Mouse (Mus musculus) spleen, postnatal 36 days (tissue): ENCODE results near the gene Gsap.
A peak's percentile ranks its signal among the peaks of the same experiment; 100 is the strongest.

Experiments
- DNase-seq, 2 experiments: peaks; one replicate each; pipeline ENCODE4 v3.0.0; 2022; ENCODE audit warnings: low spot score in 2 of 2, mixed read lengths in 1 of 2

The Gsap gene

GRCm38 (mm10) chr5:21185764-21186685, at the start of gene Gsap:
Gene Gsap (plus strand): TSS chr5:21186255.
- DNase-seq, result peak; percentile 80 to 82

DNA sequence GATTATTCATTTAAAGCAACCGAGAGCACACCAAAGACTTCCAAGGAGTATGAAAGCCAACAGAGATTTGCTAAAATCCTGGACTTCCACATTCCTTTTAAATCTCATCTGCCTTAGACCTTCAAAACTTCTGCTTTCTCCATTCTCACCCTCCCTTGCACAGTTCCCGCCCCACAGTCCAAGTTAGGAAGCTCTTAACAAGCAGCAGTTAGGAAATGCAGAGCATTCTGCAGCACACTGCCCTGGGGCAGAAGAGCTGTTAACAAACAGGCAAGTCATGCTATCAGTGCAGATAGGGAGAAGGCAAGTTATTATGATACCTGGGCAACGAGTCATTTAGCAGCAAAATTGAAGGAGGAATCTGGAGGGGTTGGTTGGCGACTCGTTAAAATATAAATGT, 49.5 kb upstream of the Gsap start:
- DNase-seq, result no peak

GRCm38 (mm10) chr5:21139505-21139904, 46.5 kb upstream of the Gsap start:
- peak in 1 of 2 experiments; percentile 19 for DNase-seq

DNA sequence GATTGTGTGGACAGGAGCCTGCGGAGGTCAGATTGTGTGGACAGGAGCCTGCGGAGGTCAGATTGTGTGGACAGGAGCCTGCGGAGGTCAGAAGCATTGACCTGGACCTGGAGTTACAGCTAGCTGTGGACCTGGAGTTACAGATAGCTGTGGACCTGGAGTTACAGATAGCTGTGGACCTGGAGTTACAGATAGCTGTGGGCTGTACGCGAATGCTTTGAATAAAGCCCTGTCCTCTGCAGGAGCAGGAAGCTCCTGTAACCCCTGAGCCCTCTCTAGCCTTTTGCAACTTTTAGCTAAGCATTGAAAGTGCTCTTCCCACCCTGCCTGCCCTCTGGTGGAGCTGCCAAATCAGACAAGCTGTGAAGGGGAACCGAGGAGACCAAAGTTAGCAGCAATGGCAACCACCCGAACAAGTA, 44.9 kb upstream of the Gsap start:
- peak; percentile 44 to 51 for DNase-seq

GRCm38 (mm10) chr5:21141626-21142025, 44.4 kb upstream of the Gsap start:
- no peak for DNase-seq

- no peak for DNase-seq
Observed at GRCm38 (mm10) chr5:21143032-21143431, 43.0 kb upstream of the Gsap start.

- DNase-seq, result peak; percentile 7 to 12
Observed at GRCm38 (mm10) chr5:21144506-21145169, 41.4 kb upstream of the Gsap start.

GRCm38 (mm10) chr5:21148358-21148757, 37.7 kb upstream of the Gsap start:
- DNase-seq, result no peak

GRCm38 (mm10) chr5:21153672-21154071, 32.4 kb upstream of the Gsap start:
- DNase-seq, result no peak

DNA sequence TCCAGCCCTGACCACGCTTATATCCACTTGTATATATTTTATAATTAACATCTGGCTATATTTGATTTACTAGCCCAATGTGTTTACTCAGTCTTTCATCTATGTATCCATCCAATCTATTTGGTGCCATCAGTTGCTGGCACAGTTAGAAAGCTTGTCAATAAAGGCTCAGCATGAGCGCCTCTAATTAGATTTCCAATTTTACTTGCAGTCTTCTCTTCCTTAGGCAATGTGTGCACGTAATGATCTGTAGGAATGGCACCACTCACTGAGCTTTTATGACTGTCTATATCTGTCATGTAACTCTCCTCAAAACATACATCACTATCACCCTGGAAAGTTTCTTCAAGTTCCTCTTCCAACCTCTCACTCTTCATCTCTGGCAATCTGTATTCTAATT, 29.3 kb upstream of the Gsap start:
- no peak for DNase-seq

GRCm38 (mm10) chr5:21159536-21159935, 26.5 kb upstream of the Gsap start:
- DNase-seq, result no peak

DNA sequence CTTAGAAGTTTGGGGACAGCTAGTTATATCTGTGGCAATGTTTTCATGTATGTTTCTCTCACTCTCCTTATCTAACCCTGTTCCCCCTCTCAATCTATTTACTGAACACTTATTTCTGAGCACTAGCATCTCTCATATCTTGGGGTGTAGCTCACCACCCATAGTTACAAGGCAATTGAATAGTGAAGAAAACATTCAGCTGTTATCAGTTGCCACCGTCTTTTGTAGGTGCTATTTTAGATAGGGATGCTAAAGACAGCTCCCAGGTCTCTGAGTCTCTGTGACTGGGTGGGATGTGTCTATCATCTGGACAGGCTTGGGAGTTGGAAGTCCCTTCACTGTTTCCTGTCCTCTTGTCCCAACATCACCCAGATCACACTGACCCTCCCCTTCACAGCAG, 25.3 kb upstream of the Gsap start:
- DNase-seq, result no peak

GRCm38 (mm10) chr5:21163421-21163820, 22.6 kb upstream of the Gsap start:
- no peak for DNase-seq

DNA sequence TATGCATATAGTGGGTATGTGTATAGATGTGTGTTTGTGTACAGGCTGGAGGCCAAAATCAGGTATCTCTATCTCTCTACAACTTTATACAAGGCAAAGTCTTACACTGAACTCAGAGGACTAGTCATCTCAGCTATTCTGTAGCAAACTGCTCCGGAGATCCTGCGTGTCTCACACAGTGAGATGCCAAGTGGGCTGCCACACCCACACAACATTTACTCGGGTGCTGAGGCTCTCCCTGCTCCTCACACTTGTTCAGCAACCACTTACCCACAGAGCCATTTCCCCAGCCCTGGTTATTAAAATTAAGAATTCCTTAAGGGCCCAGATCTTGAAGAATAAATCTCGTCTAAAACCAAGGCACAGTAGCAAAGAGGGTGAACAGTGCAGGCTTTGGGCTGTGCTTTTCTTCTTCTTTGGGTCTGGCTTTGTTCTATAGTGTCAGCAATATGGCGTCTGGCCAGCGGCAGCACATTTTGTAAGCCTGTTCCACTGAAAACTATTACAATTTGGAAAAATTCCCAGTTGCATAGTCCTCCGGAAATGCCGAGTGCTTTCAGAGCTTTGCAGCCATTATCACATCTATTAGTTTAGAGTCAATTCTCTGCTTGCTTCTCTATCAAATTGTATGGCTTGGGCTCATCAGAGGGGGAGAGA, 17.2 kb upstream of the Gsap start:
- DNase-seq, result no peak

DNA sequence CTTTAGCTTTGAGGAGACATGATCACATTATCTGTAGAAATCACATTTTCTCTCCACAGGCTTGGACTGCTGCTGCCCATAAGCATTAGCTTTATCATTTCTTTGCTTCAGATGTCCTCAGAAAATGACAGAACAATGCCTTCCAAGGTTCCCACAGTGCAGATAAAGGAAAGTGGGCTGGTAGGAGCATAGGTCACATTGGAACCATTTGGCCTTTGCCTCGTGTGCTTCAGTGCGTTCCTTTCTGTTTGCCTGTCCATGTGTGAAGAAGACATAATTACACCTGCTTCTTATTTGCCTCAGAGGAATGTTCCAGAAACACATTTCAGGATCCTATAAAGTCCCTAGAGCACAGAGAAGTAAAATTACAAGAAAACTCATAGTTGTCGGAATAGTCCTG, 16.7 kb upstream of the Gsap start:
- no peak for DNase-seq

GRCm38 (mm10) chr5:21169877-21170276, 16.2 kb upstream of the Gsap start:
- no peak for DNase-seq

DNA sequence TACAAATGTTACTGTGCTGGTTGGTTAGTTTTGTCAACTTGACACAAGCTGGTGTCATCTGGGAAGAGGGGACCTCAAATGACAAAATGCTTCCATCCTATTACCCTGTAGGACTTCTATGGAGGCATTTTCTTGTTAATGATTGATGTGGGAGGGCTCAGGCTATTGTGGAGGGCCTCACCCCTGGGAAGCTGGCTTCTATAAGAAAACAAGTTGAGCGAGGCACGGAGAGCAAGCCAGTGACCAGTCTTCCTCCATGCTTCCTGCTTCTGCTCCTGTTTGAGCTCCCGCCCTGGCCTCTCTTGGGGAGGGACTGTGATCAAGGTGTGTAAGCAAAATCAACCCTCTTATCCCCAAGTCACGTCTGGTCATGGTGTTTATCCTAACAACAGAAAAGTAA, 15.6 kb upstream of the Gsap start:
- DNase-seq, result no peak

DNA sequence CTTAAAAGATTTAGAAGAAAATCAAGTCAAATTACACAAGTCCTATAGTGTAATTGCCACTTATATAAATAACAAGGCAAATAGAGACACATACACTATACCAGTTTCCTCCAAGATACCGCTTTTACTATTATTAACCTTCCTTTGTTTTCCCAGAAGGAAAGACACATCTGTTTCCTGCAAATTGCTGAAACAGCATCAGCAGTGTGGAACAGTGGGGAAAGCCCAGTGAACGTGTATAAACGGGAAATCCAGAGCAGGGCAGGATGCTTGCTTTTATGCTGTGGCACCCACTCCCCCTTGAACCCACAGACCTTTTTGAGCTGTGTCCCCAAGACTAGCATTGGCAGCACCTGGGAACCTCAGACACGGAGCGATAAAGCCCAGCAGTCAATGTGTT, 15.2 kb upstream of the Gsap start:
- DNase-seq, result no peak

DNA sequence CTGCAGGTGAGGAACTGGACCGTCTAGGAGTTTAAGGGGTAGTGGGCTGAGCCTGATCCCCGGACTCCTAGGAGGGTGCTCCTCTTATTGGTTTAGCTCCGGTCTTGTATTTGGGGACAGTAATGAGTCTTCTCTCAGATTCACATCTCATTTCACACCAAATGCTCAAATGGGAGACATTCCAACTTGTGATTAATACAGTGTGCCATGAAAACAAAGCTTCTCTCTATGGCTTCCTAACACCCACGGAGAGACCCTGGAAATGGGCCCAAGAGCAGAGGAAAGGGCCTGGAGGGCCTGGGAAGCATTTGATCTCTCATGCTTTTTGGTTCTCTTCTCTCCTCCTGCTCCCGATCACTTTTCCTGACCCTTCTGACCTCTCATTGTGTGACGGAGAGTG, 14.7 kb upstream of the Gsap start:
- no peak for DNase-seq

GRCm38 (mm10) chr5:21172316-21172715, 13.7 kb upstream of the Gsap start:
- DNase-seq, result no peak

DNA sequence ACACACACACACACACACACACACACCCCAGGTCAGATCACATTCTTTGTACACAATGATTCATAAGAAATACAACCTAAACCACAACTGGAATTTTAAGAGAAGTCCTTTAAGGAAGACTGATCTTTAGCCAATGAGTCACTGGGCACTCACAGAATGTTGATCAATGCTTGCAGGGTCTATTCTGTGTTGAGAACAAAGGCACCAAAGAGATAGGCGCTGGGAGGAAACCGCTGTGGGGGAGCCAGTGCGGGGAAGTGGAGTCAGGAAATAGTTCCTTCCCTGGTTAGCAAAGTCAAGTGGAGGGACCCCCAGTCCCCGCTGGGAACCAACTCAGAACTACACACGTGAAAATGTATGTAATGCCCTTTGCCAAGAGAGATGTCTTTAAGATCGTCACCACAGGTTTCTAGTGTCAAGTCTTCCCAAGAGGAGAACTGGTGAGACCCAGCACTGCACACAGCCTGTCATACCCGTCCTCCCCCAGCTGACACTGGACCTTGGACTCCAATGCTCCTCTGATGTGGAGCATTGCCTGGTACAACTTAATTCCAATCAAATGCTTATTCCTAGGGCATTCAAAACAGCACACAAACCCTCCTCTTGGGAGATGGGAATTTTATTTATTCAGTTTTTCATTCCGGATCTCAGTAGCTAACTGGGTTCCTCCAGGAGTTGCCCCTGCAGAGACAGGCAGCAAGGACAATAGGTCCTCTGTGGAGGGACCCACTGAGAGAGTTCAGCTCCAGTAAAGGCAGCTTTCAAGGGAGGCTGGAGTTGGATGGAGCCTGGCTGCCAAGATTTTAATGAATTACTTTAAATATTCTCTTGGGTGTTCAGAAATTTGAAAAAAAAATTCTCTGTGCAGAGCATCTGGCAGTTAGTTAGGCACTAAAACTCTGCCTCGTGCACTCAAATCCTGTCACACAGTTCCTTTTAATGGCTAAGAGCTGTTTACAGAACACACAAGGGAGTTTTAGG, 10.6 kb upstream of the Gsap start:
- DNase-seq, result no peak
